Mouse (Mus musculus): ENCODE results near the gene Sema4d. TPM values are rescaled to one million over a fixed set of nuclear protein-coding genes. Genes with fewer than 3 reads are reported as not detected.

Gene Sema4d
- polyA plus RNA-seq, 1 experiment, result 24.6 TPM

- no peaks in the 10 kb centered on the region for H3K9me3 ChIP-seq (replicated peaks; ENCODE audit: control insufficient read depth, insufficient read depth, low read length, poor library complexity, severe bottlenecking)
- H3K4me3 ChIP-seq (ENCODE audit: low read depth, low read length), result no peak overlapping the region
- no peaks in the 10 kb centered on the region for H3K27me3 ChIP-seq (ENCODE audit: control insufficient read depth, insufficient read depth, low read length, poor library complexity, severe bottlenecking)
- H3K36me3 ChIP-seq (ENCODE audit: control insufficient read depth, insufficient read depth, low read length, poor library complexity, severe bottlenecking), result no peaks in the 10 kb centered on the region
- no peak for TF ChIP-seq EP300 (IDR thresholded peaks at IDR 0.05; ENCODE audit: insufficient read depth, low read depth, low read length)
- TF ChIP-seq POLR2A (IDR thresholded peaks at IDR 0.05; ENCODE audit: insufficient read depth, low read length), result no peak
- TF ChIP-seq CTCF (IDR thresholded peaks at IDR 0.05; ENCODE audit: low read depth, low read length), result no peak
- no peaks in the 10 kb centered on the region for H3K4me1 ChIP-seq (ENCODE audit: control insufficient read depth, insufficient read depth, low read length)
- H3K9ac ChIP-seq (ENCODE audit: low read depth, poor library complexity, severe bottlenecking), result no peak overlapping the region
- H3K27ac ChIP-seq (ENCODE audit: insufficient read depth, low read length), result no peak overlapping the region
Observed at GRCm38 (mm10) chr13:51818170-51818943, 24.8 kb upstream of the Sema4d start.

- H3K4me1 ChIP-seq (ENCODE audit: control insufficient read depth, insufficient read depth, low read length), result no peaks in the 10 kb centered on the region
- H3K27ac ChIP-seq (ENCODE audit: insufficient read depth, low read length), result no peak overlapping the region
- H3K27me3 ChIP-seq (ENCODE audit: control insufficient read depth, insufficient read depth, low read length, poor library complexity, severe bottlenecking), result no peaks in the 10 kb centered on the region
- H3K9me3 ChIP-seq (replicated peaks; ENCODE audit: control insufficient read depth, insufficient read depth, low read length, poor library complexity, severe bottlenecking), result no peaks in the 10 kb centered on the region
- H3K4me3 ChIP-seq (ENCODE audit: low read depth, low read length), result no peak overlapping the region
- no peak overlapping the region for H3K9ac ChIP-seq (ENCODE audit: low read depth, poor library complexity, severe bottlenecking)
- H3K36me3 ChIP-seq (ENCODE audit: control insufficient read depth, insufficient read depth, low read length, poor library complexity, severe bottlenecking), result no peaks in the 10 kb centered on the region
- TF ChIP-seq POLR2A (IDR thresholded peaks at IDR 0.05; ENCODE audit: insufficient read depth, low read length) (no peak), EP300 (IDR thresholded peaks at IDR 0.05; ENCODE audit: insufficient read depth, low read depth, low read length) (no peak), CTCF (IDR thresholded peaks at IDR 0.05; ENCODE audit: low read depth, low read length) (no peak)
Observed at GRCm38 (mm10) chr13:51816559-51817041, 23.1 kb upstream of the Sema4d start.

GRCm38 (mm10) chr13:51815865-51816504 lies 22.4 kb upstream of the Sema4d start:
- no peaks in the 10 kb centered on the region for H3K9me3 ChIP-seq (replicated peaks; ENCODE audit: control insufficient read depth, insufficient read depth, low read length, poor library complexity, severe bottlenecking)
- H3K9ac ChIP-seq (ENCODE audit: low read depth, poor library complexity, severe bottlenecking), result no peak overlapping the region
- H3K4me1 ChIP-seq (ENCODE audit: control insufficient read depth, insufficient read depth, low read length), result no peaks in the 10 kb centered on the region
- no peak overlapping the region for H3K4me3 ChIP-seq (ENCODE audit: low read depth, low read length)
- no peak for TF ChIP-seq POLR2A (IDR thresholded peaks at IDR 0.05; ENCODE audit: insufficient read depth, low read length)
- TF ChIP-seq CTCF (IDR thresholded peaks at IDR 0.05; ENCODE audit: low read depth, low read length), result peak; percentile 40
- no peak for TF ChIP-seq EP300 (IDR thresholded peaks at IDR 0.05; ENCODE audit: insufficient read depth, low read depth, low read length)
- no peaks in the 10 kb centered on the region for H3K27me3 ChIP-seq (ENCODE audit: control insufficient read depth, insufficient read depth, low read length, poor library complexity, severe bottlenecking)
- no peak overlapping the region for H3K27ac ChIP-seq (ENCODE audit: insufficient read depth, low read length)
- H3K36me3 ChIP-seq (ENCODE audit: control insufficient read depth, insufficient read depth, low read length, poor library complexity, severe bottlenecking), result no peaks in the 10 kb centered on the region

- H3K4me1 ChIP-seq (ENCODE audit: control insufficient read depth, insufficient read depth, low read length), result no peaks in the 10 kb centered on the region
- H3K4me3 ChIP-seq (ENCODE audit: low read depth, low read length), result no peak overlapping the region
- H3K36me3 ChIP-seq (ENCODE audit: control insufficient read depth, insufficient read depth, low read length, poor library complexity, severe bottlenecking), result no peaks in the 10 kb centered on the region
- H3K9me3 ChIP-seq (replicated peaks; ENCODE audit: control insufficient read depth, insufficient read depth, low read length, poor library complexity, severe bottlenecking), result no peaks in the 10 kb centered on the region
- no peak for TF ChIP-seq CTCF (IDR thresholded peaks at IDR 0.05; ENCODE audit: low read depth, low read length)
- TF ChIP-seq EP300 (IDR thresholded peaks at IDR 0.05; ENCODE audit: insufficient read depth, low read depth, low read length), result no peak
- no peak for TF ChIP-seq POLR2A (IDR thresholded peaks at IDR 0.05; ENCODE audit: insufficient read depth, low read length)
- no peak overlapping the region for H3K9ac ChIP-seq (ENCODE audit: low read depth, poor library complexity, severe bottlenecking)
- no peaks in the 10 kb centered on the region for H3K27me3 ChIP-seq (ENCODE audit: control insufficient read depth, insufficient read depth, low read length, poor library complexity, severe bottlenecking)
- H3K27ac ChIP-seq (ENCODE audit: insufficient read depth, low read length), result no peak overlapping the region
Observed at GRCm38 (mm10) chr13:51814646-51815045, 21.1 kb upstream of the Sema4d start.

- H3K9ac ChIP-seq (ENCODE audit: low read depth, poor library complexity, severe bottlenecking), result no peak overlapping the region
- no peak overlapping the region for H3K27ac ChIP-seq (ENCODE audit: insufficient read depth, low read length)
- no peaks in the 10 kb centered on the region for H3K36me3 ChIP-seq (ENCODE audit: control insufficient read depth, insufficient read depth, low read length, poor library complexity, severe bottlenecking)
- no peaks in the 10 kb centered on the region for H3K9me3 ChIP-seq (replicated peaks; ENCODE audit: control insufficient read depth, insufficient read depth, low read length, poor library complexity, severe bottlenecking)
- no peak overlapping the region for H3K4me3 ChIP-seq (ENCODE audit: low read depth, low read length)
- H3K4me1 ChIP-seq (ENCODE audit: control insufficient read depth, insufficient read depth, low read length), result no peaks in the 10 kb centered on the region
- H3K27me3 ChIP-seq (ENCODE audit: control insufficient read depth, insufficient read depth, low read length, poor library complexity, severe bottlenecking), result no peaks in the 10 kb centered on the region
- TF ChIP-seq EP300 (IDR thresholded peaks at IDR 0.05; ENCODE audit: insufficient read depth, low read depth, low read length) (no peak), CTCF (IDR thresholded peaks at IDR 0.05; ENCODE audit: low read depth, low read length) (no peak), POLR2A (IDR thresholded peaks at IDR 0.05; ENCODE audit: insufficient read depth, low read length) (no peak)
Observed at GRCm38 (mm10) chr13:51813621-51814615, 20.4 kb upstream of the Sema4d start.
